27 mouse cellular contexts compared by ENCODE assay signal in genomic region chrX:109047773-109048172, GRCm38 (mm10).
"Had no signal": no experiment of that assay in that cellular context is flagged by ENCODE, and none has a peak within 500 bp of the region (broad histone marks: within the 10 kb centered on the region; RNA-seq: fewer than 3 reads in every experiment).

No protein-coding gene starts in this region.

- H3K36me3 ChIP-seq: limb, embryonic 10.5 days; limb, embryonic 12.5 days; limb, embryonic 13.5 days; limb, embryonic 15.5 days; liver, embryonic 12.5 days; liver, embryonic 13.5 days; liver, embryonic 15.5 days; lung, embryonic 15.5 days; midbrain, embryonic 10.5 days; midbrain, embryonic 12.5 days; midbrain, embryonic 13.5 days; midbrain, embryonic 15.5 days had no signal

- H3K27ac ChIP-seq: limb, embryonic 10.5 days; limb, embryonic 12.5 days; limb, embryonic 13.5 days; limb, embryonic 15.5 days; liver, embryonic 12.5 days; liver, embryonic 13.5 days; liver, embryonic 14.5 days; liver, embryonic 15.5 days; lung, embryonic 15.5 days; macrophage; midbrain, embryonic 10.5 days; midbrain, embryonic 12.5 days; midbrain, embryonic 13.5 days; midbrain, embryonic 15.5 days had no signal

- H3K9me3 ChIP-seq: limb, embryonic 10.5 days; limb, embryonic 12.5 days; limb, embryonic 13.5 days; limb, embryonic 15.5 days; liver, embryonic 12.5 days; liver, embryonic 13.5 days; liver, embryonic 15.5 days; lung, embryonic 15.5 days; megakaryocyte, embryonic 14.5 days; midbrain, embryonic 10.5 days; midbrain, embryonic 12.5 days; midbrain, embryonic 13.5 days; midbrain, embryonic 15.5 days had no signal

- H3K27me3 ChIP-seq: limb, embryonic 12.5 days; limb, embryonic 13.5 days; limb, embryonic 15.5 days; liver, embryonic 12.5 days; liver, embryonic 13.5 days; liver, embryonic 15.5 days; lung, embryonic 15.5 days; megakaryocyte, embryonic 14.5 days; midbrain, embryonic 12.5 days; midbrain, embryonic 13.5 days; midbrain, embryonic 15.5 days had no signal

- H3K4me1 ChIP-seq: limb, embryonic 10.5 days; limb, embryonic 12.5 days; limb, embryonic 13.5 days; limb, embryonic 15.5 days; liver, embryonic 12.5 days; liver, embryonic 13.5 days; liver, embryonic 15.5 days; lung, embryonic 15.5 days; megakaryocyte, embryonic 14.5 days; midbrain, embryonic 10.5 days; midbrain, embryonic 12.5 days; midbrain, embryonic 13.5 days; midbrain, embryonic 15.5 days had no signal

- H3K9ac ChIP-seq: limb, embryonic 12.5 days; limb, embryonic 13.5 days; limb, embryonic 15.5 days; liver, embryonic 12.5 days; liver, embryonic 13.5 days; liver, embryonic 14.5 days; liver, embryonic 15.5 days; liver, postnatal 0 days; lung, embryonic 14.5 days; lung, embryonic 15.5 days; midbrain, embryonic 12.5 days; midbrain, embryonic 13.5 days; midbrain, embryonic 15.5 days had no signal

- H3K4me3 ChIP-seq: limb, embryonic 10.5 days; limb, embryonic 12.5 days; limb, embryonic 13.5 days; limb, embryonic 15.5 days; liver, embryonic 12.5 days; liver, embryonic 13.5 days; liver, embryonic 15.5 days; lung, embryonic 15.5 days; megakaryocyte, embryonic 14.5 days; midbrain, embryonic 10.5 days; midbrain, embryonic 12.5 days; midbrain, embryonic 13.5 days; midbrain, embryonic 15.5 days; myocyte had no signal

- DNase-seq: left cerebral cortex, postnatal 4 days; liver; liver, embryonic 13.5 days; liver, postnatal 0 days; lung, adult 18-20 months; lung, adult 2 months; lung, embryonic 14.5 days; lung, postnatal 10 days; lung, postnatal 14 days; lung, postnatal 36 days; lung, postnatal 4 days; midbrain, embryonic 14.5 days had no signal
